Mouse (Mus musculus): Measurements from ENCODE around the gene Pde1b.

Pde1b gene

DNA sequence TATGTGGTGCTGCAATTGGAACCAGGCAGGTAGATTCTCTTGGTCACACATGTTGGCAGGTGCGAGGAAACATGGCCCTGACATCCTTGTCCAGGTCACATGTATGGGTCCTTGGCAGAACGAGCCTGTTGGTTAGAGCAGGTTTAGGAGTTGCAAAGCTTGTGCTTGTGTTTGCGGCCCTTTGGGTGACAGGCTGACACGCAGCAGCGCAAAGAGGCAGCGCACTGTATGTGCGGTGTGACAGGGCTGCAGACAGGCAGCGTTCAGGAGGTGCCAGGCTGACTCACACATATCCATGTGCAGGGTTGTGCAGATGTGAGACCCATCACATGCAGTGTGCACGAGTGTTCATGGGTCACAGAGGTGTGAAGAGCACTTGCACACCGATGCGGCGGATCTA lies 826 bp downstream of the Pde1b start:
- DNase-seq (ENCODE audit: low read depth, low spot score), result peak; percentile 24

DNA sequence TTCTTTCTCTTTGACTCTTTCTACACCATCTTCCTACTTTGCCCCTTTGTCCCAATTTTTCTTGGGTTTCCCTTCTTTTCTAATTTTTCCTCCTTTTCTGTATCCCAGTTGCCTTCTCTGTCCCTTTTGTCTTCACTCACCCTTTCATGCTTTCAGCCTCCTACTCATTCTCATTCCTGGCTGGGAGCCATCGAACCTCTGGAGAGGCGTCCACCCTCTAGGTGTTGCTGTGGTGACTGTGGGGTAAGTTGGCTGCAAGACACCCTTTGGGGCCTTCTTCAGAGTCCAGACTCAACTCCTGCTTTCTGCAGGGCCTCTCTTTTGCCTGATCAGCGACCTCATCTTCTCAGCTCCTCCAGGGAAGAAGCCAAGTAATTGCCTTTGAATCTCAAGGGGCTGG lies 6.5 kb downstream of the Pde1b start:
- DNase-seq (ENCODE audit: low read depth, low spot score), result no peak

DNA sequence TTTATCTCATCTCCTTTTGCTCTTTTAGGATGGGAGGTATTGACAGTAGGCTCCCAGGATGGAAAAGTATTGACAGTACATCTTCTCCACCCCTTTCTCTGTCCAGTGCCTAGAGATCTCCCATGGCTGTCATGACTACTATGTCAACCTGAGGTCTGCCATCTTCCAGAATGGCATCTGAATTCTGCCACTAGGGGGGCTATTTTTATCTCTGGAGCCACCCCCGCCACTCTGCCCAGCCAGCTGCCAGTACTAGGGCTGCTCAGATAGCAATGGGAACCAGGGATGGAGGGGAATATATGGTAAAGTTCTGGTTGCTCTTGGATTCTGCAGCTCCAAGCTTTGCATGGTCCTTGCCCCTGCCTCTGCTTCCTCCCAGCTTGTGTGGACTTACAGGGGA lies 8.8 kb downstream of the Pde1b start:
- DNase-seq (ENCODE audit: low read depth, low spot score), result no peak

DNA sequence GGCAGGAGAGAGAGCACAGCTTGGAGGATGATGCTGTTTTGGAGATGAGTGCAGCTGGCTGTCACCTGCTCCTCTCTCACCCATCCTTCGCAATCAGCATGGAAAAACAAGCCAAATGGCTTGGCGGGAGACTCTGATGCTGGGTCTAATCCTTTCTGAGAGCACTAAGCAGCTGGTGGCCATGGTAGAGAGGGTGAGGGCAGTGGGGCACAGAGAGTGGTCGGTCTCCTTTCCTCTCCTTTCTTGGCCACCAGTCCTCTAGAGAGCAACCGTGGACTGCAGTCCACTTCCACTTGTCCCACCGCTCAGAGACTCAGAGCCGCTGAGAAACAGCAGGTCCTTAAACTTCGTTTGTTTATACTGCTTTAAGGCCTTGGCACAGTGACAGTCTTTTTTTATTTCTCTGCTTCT lies 10.8 kb downstream of the Pde1b start:
- DNase-seq (ENCODE audit: low read depth, low spot score), result no peak

DNA sequence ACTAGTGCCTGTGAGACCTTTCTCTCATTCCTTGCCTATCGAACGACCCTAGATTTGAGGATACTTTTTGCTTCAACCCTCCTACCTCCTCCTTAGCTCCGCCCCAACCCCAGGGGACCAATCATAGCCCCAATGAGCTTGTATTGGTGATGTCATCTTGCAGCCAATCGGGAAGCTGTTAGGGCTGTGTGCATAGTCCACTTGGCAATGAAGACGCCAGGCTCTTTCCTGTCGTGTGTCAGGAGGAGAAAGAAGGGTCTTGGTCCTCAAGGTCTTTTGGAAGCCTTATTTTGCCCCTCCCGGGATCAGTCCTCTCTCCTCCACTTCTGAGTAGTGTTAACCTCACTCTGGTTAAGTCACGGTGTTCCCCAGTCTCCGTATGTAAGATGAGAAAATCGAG lies 11.3 kb downstream of the Pde1b start:
- DNase-seq (ENCODE audit: low read depth, low spot score), result peak; percentile 88

DNA sequence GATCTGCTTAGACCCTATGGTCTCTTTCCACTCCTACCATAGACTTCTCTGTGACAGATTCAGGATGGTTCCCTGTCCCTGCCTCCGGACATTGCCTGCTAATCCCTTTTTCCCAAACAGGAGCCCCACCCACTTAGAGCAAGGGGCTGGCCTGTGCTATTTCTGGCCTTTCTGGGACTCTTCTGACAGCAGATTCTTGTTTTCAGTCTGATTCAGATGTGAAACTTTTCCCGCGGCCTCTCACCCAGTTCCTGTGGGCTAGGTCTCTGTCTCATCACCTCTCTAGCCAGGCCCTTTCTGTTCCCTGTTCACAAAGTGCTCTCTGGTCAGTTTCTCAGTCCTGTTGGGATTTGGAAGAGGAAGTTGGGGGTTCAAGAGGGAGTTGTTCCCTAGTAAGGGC lies 12.1 kb downstream of the Pde1b start:
- no peak for DNase-seq (ENCODE audit: low read depth, low spot score)

DNA sequence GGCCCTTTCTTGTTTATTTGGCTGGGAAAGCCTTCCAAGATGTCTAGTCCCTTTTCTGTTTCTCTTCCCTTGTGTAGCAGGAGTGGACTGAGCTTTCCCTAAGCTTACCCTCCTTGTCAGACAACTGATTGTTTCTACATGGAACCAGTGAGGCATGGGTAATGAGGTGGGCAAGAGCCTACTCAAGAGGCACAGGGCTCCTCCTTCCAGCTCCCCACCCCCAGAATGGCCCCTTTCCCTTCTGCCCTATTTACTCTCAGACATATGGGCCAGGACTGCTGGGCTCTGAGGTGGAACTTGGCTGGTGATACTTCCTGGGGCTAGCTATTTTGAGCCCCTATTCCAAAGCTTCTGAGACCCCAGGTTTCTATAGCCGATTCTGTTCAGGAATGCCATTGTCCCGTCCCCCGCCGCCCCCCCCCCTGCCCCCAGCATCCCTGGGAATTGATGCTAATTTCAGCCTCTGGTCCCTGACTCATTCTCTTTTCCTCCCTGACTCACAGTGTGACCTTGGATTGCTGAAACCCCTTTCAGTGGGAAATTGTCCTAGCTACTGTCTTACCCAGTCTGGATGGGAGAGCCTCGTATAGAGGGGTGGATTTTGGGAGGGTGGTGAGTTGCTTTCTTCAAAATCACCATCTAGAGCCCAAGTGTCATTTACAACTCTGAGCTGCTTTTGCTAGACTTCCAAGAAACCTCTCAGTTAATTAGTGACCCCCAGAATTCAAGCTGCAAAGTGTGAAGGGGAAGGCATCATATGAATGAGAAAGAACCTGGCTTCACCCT lies 16.0 kb downstream of the Pde1b start:
- DNase-seq (ENCODE audit: low read depth, low spot score), result peak; percentile 76

DNA sequence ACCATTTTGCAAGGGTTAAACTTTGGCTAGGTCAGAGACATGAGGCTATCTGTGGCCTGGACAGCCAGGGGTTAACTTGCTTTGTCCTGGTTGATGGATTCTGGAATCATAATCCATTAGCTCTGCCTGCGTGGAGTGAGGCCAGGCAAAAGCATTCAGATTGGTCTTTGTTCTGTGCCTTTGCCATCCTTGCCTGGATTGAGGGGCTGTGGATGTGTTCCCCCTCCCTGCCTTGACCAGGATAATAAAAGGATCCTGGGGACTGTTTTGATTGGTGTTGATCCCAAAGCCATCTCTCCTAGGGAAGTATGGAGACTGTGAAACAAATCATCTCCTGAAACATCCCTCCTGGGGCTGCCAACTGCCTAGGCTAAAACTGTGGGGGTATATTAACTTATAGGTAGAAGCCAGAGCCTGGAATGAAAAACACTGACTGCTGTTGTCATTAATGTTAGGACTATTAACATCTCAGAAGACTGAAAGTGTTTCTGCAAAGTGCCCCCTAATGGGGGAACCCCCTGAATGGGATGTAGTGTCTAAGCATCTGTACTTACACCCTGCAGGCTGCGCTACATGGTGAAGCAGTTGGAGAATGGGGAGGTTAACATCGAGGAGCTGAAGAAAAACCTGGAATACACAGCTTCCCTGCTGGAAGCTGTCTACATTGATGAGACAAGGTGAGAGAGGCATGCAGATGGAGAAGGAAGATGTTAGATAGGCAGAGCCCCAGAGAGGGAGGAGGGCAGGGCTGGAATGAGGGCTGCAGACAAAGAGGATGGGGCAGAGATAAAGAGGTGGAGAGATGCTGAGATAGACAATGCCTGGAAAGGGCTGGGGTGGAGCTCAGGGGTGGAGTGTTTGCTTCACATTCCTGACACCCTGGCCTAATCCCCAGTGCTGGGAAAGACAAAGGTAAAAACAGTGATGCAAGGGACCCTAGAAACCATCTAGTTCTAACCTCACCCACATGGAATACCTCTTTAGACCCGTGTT lies 16.8 kb downstream of the Pde1b start:
- peak; percentile 96 for DNase-seq (ENCODE audit: low read depth, low spot score)

DNA sequence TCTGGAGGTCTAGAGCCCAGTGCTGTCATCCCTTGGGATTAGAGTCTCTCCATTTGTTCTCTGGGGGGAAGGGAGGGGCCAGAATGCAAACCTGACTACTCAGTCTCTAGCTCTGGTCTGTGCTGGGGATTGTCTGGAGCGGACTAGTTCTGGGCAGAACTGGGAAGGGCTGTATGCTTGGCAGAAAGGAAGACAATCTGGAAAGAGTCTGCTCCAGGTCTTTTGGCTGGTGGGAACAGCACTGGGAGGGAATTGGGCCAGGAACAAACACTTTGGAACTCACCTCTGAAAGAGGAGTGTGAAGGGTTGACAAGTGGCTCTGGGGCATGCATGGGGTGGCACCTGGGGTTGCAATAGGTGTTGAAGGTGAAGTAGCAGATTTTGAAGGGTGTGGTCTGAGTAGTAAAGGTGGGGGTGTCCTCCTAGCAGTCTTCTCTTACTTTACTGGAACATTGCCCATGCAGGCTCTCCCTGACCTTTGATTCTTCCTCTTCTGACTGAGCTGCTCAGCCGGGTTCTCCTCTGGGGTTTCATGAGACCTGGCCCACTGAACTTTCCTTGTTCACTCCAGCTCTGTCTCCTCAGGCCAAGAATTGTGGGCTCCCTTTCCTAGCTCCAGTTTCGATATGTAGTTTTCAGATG lies 19.7 kb downstream of the Pde1b start:
- peak; percentile 95 for DNase-seq (ENCODE audit: low read depth, low spot score)

DNA sequence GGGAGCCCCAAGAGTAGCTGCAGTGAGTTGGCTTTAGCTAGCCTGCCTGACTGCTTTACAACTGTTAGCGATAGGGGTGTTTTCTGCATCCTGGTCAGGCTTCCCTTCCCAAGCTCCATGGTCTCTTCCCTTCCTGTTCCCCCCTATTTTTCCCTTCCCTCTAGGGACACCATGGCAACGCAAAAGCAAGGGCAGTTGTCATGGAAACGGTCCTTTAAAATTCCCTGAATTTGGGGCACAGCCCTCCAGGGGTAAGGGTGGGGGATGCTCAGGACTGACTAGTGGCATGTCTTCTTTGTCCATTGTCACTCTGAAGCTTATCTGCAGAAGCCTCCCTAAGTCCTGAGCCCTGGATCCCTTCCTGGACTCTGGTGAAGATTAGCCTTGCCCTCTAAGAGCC lies 20.3 kb downstream of the Pde1b start:
- DNase-seq (ENCODE audit: low read depth, low spot score), result peak; percentile 38

DNA sequence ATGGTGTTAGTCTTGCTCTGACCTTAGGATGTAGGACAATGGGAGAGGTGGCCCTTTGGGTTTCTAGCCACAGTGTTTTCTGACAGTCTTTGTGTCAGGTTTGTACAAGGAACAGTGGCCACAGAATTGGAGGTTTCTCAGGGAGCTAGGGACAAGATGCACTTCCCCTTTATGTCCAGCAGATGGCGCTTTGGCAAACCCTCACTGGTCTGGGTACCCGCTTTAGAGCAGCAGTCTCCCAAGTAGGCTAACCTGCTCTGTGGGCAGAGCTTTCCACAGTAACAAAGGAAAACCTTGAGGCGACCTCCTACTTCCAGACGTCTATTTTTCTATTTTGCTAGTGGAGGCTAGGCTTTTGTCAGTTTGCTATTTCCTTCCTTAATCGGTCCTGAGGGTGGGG lies 27.5 kb downstream of the Pde1b start:
- DNase-seq (ENCODE audit: low read depth, low spot score), result peak; percentile 82

DNA sequence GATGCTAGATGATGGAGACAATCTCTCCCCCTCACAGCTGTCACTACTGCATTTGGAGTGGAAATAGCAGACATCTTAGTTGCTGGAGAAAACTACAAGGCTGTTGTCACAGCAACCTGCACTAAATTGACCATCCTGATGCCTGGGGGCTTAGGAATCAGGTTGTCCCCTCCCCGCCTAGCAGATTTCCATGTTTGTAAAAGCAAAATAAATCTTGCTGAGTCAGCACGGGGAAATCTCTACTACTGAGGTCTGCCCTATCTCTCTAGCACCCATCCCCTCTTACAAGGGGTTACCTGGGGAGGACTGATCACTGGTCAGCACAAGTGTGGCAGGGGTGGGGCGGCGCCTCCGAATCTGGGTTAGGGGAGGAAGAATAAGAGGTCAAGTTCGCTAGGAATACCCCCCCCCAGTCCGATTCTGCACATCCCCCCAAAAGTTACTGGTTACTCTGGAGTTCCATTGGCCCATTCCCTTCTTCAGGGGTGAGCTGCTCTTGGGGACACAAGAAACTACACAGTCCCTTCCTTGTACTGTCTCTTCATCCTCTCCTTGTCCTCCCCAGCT lies 31.3 kb downstream of the Pde1b start:
- no peak for DNase-seq (ENCODE audit: low read depth, low spot score)

DNA sequence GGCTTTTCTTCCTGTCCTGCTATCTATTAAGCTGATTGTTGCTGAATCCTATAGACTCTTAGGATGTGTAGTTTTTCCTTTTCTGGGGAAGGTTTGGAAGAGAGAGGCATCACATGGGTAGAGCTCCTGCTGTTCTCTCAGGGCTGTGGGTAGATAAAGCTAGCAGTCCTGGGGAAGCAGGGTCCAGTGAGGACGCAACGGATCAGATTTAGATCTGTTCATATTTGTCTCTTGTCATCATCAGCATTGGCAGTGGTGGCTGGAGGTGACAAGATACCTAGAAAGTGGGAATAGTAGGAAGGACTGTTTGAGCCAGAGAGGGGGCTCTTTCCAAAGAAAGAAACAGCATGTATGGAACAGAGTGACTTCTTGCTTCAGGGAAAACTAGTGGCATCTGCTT lies 32.2 kb downstream of the Pde1b start:
- no peak for DNase-seq (ENCODE audit: low read depth, low spot score)

DNA sequence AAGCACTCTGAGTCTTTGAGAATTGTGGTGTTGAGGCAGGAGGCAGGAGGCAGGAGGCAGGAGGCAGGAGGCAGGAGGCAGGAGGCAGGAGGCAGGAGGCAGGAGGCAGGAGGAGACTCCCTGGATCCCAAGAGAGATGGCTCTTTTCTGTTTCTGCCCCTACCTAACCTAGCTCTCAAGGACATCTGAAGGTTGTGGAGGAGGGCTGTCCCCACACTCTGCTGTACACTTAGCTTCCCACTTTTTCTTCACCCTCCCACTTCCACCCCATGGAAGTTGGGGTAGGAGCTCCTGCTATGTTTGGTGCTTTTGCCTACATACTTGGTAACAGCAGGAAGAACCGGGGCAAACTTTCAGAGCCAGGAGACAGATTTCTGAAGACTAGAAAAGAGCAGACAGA lies 33.0 kb downstream of the Pde1b start:
- DNase-seq (ENCODE audit: low read depth, low spot score), result no peak

DNA sequence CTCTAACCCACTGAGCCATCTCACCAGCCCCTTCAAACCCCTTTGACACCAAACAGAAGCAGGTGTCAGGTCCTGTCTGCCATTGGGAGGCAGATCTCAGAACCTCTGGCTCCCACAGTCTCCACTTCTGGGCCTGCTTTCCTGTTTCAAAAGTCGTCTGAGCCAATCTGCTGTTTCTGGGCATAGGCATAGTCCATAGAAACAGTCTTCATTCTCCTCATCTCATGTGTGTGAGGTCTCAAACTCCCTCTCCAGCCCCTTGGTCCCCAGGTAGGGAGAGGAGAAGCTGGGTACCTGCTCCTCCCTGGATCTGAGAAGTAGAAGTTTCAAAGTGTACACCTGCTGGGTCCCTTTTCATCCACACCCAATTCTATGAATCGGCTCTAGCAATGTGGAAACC lies 33.6 kb downstream of the Pde1b start:
- DNase-seq (ENCODE audit: low read depth, low spot score), result no peak

DNA sequence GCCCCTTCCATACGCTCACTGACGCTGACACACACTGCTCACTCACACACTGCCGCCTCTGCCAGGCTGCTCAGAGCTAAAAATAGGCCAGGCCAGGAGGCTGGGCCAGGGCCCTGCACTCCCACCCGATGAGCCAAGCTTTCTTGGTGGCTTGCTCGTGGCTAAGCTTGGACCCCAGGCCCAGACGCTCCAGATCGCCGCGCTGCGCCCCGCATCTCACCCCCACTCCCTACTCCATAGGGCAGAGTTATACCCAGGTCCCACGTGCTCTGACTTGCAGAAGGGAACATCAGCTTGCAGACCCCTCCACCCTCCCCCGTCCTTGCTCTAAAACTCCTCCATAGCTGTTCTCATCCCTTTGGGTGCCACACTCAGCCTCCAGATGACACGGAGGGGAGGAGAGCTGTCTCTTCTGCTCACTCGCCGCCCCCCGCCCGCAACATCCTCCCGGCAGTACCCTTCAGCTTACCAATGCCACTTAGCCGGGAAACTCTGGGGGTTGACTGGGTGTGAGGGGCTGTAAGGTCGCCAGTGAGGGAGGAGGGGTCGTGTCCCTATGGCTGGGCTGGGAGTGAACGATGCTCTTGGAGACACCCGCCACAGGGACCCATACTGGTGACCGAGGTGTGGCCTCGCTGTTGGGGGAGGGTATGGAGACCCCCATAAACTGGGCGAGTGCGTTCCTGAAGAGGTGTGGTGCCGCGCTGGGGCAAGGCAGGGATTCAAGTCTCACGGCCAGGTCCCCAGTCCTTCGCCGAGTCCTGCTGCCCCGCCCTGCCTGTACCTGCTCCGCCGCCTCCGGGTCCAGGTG lies 34.4 kb downstream of the Pde1b start:
- DNase-seq (ENCODE audit: low read depth, low spot score), result no peak

DNA sequence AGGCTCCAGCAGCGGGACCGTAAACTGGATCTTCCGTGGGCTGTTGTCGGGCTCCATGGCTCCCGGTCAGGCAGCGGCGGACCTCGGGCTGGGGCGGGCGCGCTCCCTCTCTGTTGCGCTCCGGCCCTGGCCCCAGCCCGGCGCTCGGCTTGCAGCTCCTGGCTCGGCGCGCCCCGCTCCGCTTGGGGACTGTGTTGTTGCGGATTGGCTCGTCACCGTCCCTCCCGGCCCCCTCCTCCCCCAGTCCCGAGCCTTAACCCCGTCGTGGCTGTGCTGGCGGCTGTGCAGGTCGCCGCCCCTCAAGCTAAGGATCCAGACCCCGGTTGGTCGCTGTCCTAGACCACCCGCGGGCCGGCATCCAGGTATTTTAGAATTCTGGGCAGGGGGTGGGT lies 35.0 kb downstream of the Pde1b start, which contains the start of gene Ppp1r1a:
Ppp1r1a (minus strand) TSS at position 182 of the 392 bp plus-strand sequence.
- peak; percentile 71 for DNase-seq (ENCODE audit: low read depth, low spot score)

DNA sequence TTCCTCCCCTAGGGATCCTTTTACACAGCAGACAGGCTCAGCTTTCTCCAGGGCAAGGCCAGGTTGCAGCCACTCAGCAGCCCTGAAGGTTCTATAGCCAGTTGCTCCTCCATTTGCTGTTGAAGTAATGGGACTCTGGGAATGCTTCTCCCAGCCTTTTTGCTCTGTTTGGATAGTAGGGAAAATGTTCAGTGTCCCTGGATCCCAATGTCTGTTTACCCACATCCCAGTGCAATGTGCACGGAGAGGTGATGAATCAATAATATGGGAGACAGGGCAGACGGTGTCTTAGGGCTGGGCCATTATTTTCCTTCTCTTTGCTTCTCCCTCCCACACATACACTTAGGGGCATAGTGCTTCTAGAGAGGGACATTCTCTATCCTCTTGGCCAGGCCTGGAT lies 36.4 kb downstream of the Pde1b start:
- DNase-seq (ENCODE audit: low read depth, low spot score), result no peak

DNA sequence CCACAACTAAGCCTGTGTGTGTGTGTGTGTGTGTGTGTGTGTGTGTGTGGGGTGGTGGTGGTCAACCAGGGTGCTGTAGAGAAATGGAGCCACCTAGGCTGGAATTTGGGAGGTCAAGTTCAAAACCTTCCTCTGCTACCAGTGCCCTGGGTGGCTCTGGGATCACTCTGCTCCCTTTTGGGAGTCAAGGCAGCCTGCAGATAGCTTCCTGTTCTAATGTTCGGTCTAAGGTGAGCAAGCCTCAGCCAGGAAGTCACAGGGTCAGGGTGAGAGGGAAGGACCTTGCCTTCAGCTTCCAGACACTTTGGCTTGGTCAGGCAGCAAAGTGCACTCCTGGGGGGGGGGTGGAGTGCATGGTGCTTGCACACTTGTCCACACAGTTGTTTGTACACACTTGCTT lies 37.8 kb downstream of the Pde1b start:
- no peak for DNase-seq (ENCODE audit: low read depth, low spot score)

DNA sequence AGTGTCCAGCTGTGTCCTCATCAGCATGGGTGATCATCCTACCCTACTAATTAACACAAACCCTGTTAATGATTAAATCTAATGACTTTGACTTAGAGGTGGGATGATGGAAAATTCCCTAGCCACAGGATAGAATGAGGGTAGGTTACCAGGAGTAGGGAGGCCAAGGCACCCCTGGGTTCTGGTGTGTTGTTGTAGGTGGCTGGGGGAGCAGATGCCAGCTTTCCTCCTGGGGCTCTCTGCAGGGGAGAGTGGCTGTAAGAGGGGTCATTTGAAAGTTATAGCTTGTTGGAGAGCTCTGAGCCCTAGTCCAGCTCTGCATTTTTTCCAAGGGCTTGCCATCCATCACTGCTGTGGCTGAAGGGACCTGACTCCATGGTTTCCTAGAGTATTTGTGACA lies 39.7 kb downstream of the Pde1b start:
- DNase-seq (ENCODE audit: low read depth, low spot score), result no peak

DNA sequence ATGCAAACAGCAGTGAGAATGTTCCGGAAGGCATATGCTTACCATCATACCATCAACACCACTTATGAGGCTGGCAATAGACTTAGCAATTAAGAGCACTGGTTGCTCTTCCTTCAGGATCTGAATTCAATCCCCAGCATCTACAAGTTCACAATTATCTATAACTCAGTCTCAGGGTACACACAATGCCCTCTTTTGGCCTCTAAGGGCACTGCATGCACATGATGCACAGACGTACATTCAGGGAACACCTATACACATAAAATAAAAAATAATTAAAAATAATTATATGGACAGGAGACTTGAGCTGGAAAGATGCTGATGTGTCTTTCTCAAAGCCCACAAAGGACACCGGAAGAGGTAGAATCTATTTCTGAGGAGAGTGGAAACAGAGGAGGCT lies 45.1 kb downstream of the Pde1b start:
- peak; percentile 30 for DNase-seq (ENCODE audit: low read depth, low spot score)
